12 mouse cellular contexts compared by ENCODE assay signal in genomic region chr15:98997938-98998774, GRCm38 (mm10). TPM values are rescaled to one million over a fixed set of nuclear protein-coding genes. Genes with fewer than 3 reads are reported as not detected.
DNase-seq lines count a peak whose midpoint lies in the region; ATAC-seq and TF ChIP-seq lines count a peak whose summit lies in the region.
"Had no signal": no experiment of that assay in that cellular context is flagged by ENCODE, and none has a peak within 500 bp of the region (broad histone marks: within the 10 kb centered on the region; RNA-seq: fewer than 3 reads in every experiment).

No protein-coding gene starts in this region.

- no peak overlapping the region for H3K4me2 ChIP-seq in midbrain, postnatal 0 days (ENCODE audit: low read depth, low read length, poor library complexity, severe bottlenecking)
- H3K4me2 ChIP-seq in midbrain, embryonic 16.5 days (ENCODE audit: low read length) = no peak overlapping the region
- H3K4me2 ChIP-seq: midbrain, embryonic 12.5 days had no signal

- no peak overlapping the region for H3K4me3 ChIP-seq in gastrocnemius, adult 2 months
- no peak overlapping the region for H3K4me3 ChIP-seq in midbrain, postnatal 0 days (ENCODE audit: low read depth, low read length)
- H3K4me3 ChIP-seq in midbrain, embryonic 16.5 days (ENCODE audit: low read depth, low read length) = no peak overlapping the region
- no peak overlapping the region for H3K4me3 ChIP-seq in small intestine, adult 2 months (ENCODE audit: low read depth, low read length)
- H3K4me3 ChIP-seq: midbrain, embryonic 12.5 days had no signal

- no peaks in the 10 kb centered on the region for H3K9me3 ChIP-seq in midbrain, postnatal 0 days (ENCODE audit: low read length)
- no peaks in the 10 kb centered on the region for H3K9me3 ChIP-seq in midbrain, embryonic 16.5 days (replicated peaks; ENCODE audit: control insufficient read depth, low read length, poor library complexity, severe bottlenecking)
- H3K9me3 ChIP-seq: midbrain, embryonic 12.5 days had no signal

- intact Hi-C loops in gastrocnemius, adult 2 months (cut with DNase I) = no loop called here

- no peak for ATAC-seq in midbrain, postnatal 0 days (ENCODE audit: low FRiP score)
- no peak for ATAC-seq in midbrain, embryonic 16.5 days

- WGBS in midbrain, postnatal 0 days = 48% methylated on average over 13 of the region's 13 CpGs
- WGBS in midbrain, embryonic 16.5 days = 49% methylated on average over 13 of the region's 13 CpGs
- 24% methylated on average over 13 of the region's 13 CpGs for WGBS in small intestine, adult 2 months

- no peaks in the 10 kb centered on the region for H3K27me3 ChIP-seq in midbrain, postnatal 0 days (ENCODE audit: insufficient read depth, low read length)
- no peaks in the 10 kb centered on the region; the same call in 1 of the 2 replicates for H3K27me3 ChIP-seq in midbrain, embryonic 16.5 days (ENCODE audit: control insufficient read depth, insufficient read depth, low read depth, low read length)
- no peaks in the 10 kb centered on the region for H3K27me3 ChIP-seq in small intestine, adult 2 months (ENCODE audit: control insufficient read depth, insufficient read depth, low read length)

- H3K4me1 ChIP-seq in midbrain, postnatal 0 days (ENCODE audit: insufficient read depth, low read length) = no peaks in the 10 kb centered on the region
- H3K4me1 ChIP-seq in midbrain, embryonic 16.5 days (ENCODE audit: control insufficient read depth, insufficient read depth, low read length) = peaks cover 13% of the 10 kb centered on the region
- peaks cover 11% of the 10 kb centered on the region; the same call in 1 of the 2 replicates for H3K4me1 ChIP-seq in small intestine, adult 2 months (ENCODE audit: control insufficient read depth, insufficient read depth, insufficient read length, low read length)

- no peaks in the 10 kb centered on the region for H3K36me3 ChIP-seq in midbrain, postnatal 0 days (ENCODE audit: insufficient read depth, low read length)
- no peaks in the 10 kb centered on the region for H3K36me3 ChIP-seq in midbrain, embryonic 16.5 days (ENCODE audit: control insufficient read depth, insufficient read depth, low read length)
- H3K36me3 ChIP-seq in small intestine, adult 2 months (ENCODE audit: control insufficient read depth, insufficient read depth, low read length) = no peaks in the 10 kb centered on the region
- H3K36me3 ChIP-seq: midbrain, embryonic 12.5 days had no signal

- H3K9ac ChIP-seq in midbrain, postnatal 0 days (replicated peaks; ENCODE audit: low read length, poor library complexity, severe bottlenecking) = no peak overlapping the region
- H3K9ac ChIP-seq in midbrain, embryonic 16.5 days (ENCODE audit: low read depth, low read length) = no peak overlapping the region
- H3K9ac ChIP-seq: midbrain, embryonic 12.5 days had no signal

- peak overlapping the region; percentile 51 for H3K27ac ChIP-seq in gastrocnemius, adult 2 months
- no peak overlapping the region for H3K27ac ChIP-seq in midbrain, postnatal 0 days (ENCODE audit: low read depth, low read length)
- H3K27ac ChIP-seq in midbrain, embryonic 16.5 days (ENCODE audit: low read length) = no peak overlapping the region
- peak overlapping the region; percentile 55 for H3K27ac ChIP-seq in small intestine, adult 2 months (ENCODE audit: insufficient read depth, low read depth, low read length)
- H3K27ac ChIP-seq: midbrain, embryonic 12.5 days had no signal

- no peak for DNase-seq in gastrocnemius, adult 2 months
- DNase-seq in gastrocnemius, postnatal 25 days = no peak
- DNase-seq in midbrain, postnatal 0 days (ENCODE audit: low spot score) = peak; percentile 6
- DNase-seq in heart, postnatal 4 days = peak; percentile 43
- DNase-seq in frontal cortex, postnatal 36 days (ENCODE audit: low spot score in 2 of 2) = no peak
- no peak for DNase-seq in right cerebral cortex, postnatal 4 days
- DNase-seq: kidney, postnatal 14 days had no signal

- TF ChIP-seq CTCF in gastrocnemius, adult 2 months (IDR thresholded peaks at IDR 0.05) = no peak
- no peak for TF ChIP-seq CTCF in midbrain, postnatal 0 days (IDR thresholded peaks at IDR 0.05)
- no peak for TF ChIP-seq CTCF in small intestine, adult 2 months (IDR thresholded peaks at IDR 0.05; ENCODE audit: extremely low read depth, insufficient read length, insufficient replicate concordance, low read depth, low read length)

- no peak for TF ChIP-seq POLR2A in small intestine, adult 2 months (IDR thresholded peaks at IDR 0.05; ENCODE audit: low read depth, low read length)

RNA-seq across cellular contexts. Expression of gene Tuba1c, which starts 31.5 kb away (rescaled TPM):
- total RNA-seq in gastrocnemius, adult 2 months (2021) = 1 to 10 TPM; 7.1 to 7.7 TPM
- total RNA-seq in gastrocnemius, postnatal 25 days (2021) = 10 to 100 TPM in 1 of 2 experiments, 1 to 10 TPM in 1; 7.1 to 10.7 TPM
- total RNA-seq in midbrain, postnatal 0 days (2014; rRNA removed) = 18.2 and 22.6 TPM in 2 replicates
- polyA plus RNA-seq in midbrain, postnatal 0 days (2015; fragmentation: Nextera tagmentation; extraction: Ambion mirVana) = 9.6 and 9.9 TPM in 2 replicates
- polyA plus RNA-seq in midbrain, embryonic 16.5 days (2015; fragmentation: Nextera tagmentation; extraction: Ambion mirVana) = 11.6 and 12.5 TPM in 2 replicates
- total RNA-seq in heart, postnatal 4 days (2021) = 100 to 1,000 TPM; 200 to 203 TPM
- polyA plus RNA-seq in small intestine, adult 2 months (2012; rRNA removed) = 252 and 382 TPM in 2 replicates

RNA-seq across cellular contexts. Expression of gene Tuba1a, which starts 44.7 kb away (rescaled TPM):
- 10 to 100 TPM; 17.1 to 43.2 TPM for total RNA-seq in gastrocnemius, adult 2 months (2021)
- total RNA-seq in gastrocnemius, postnatal 25 days (2021) = 10 to 100 TPM; 43.5 to 52.6 TPM
- total RNA-seq in midbrain, postnatal 0 days (2014; rRNA removed) = 17,447 and 20,461 TPM in 2 replicates
- polyA plus RNA-seq in midbrain, postnatal 0 days (2015; fragmentation: Nextera tagmentation; extraction: Ambion mirVana) = 15,641 and 16,823 TPM in 2 replicates
- 17,735 and 17,910 TPM in 2 replicates for polyA plus RNA-seq in midbrain, embryonic 16.5 days (2015; fragmentation: Nextera tagmentation; extraction: Ambion mirVana)
- total RNA-seq in heart, postnatal 4 days (2021) = 100 to 1,000 TPM; 435 TPM
- polyA plus RNA-seq in small intestine, adult 2 months (2012; rRNA removed) = 99.6 and 116 TPM in 2 replicates

RNA-seq across cellular contexts. Expression of gene Gm49450, which starts 44.8 kb away (rescaled TPM):
- total RNA-seq in gastrocnemius, adult 2 months (2021) = not detected
- total RNA-seq in gastrocnemius, postnatal 25 days (2021) = not detected
- 1,797 and 2,945 TPM in 2 replicates for total RNA-seq in midbrain, postnatal 0 days (2014; rRNA removed)
- not detected in 2 replicates for polyA plus RNA-seq in midbrain, postnatal 0 days (2015; fragmentation: Nextera tagmentation; extraction: Ambion mirVana)
- not detected in 2 replicates for polyA plus RNA-seq in midbrain, embryonic 16.5 days (2015; fragmentation: Nextera tagmentation; extraction: Ambion mirVana)
- not detected for total RNA-seq in heart, postnatal 4 days (2021)
- 1.2 and 23.9 TPM in 2 replicates for polyA plus RNA-seq in small intestine, adult 2 months (2012; rRNA removed)
- total RNA-seq: left cerebral cortex, postnatal 36 days had no signal
- polyA plus RNA-seq: midbrain, embryonic 12.5 days had no signal

RNA-seq across cellular contexts. Expression of gene Prph, which starts 56.8 kb away (rescaled TPM):
- 1 to 10 TPM in 1 of 2 experiments, under 1 TPM in 1; 0.31 to 1.2 TPM for total RNA-seq in gastrocnemius, adult 2 months (2021)
- total RNA-seq in gastrocnemius, postnatal 25 days (2021) = 1 to 10 TPM in 1 of 2 experiments, under 1 TPM in 1; 0.75 to 1.4 TPM
- total RNA-seq in midbrain, postnatal 0 days (2014; rRNA removed) = 9.8 and 11.2 TPM in 2 replicates
- polyA plus RNA-seq in midbrain, postnatal 0 days (2015; fragmentation: Nextera tagmentation; extraction: Ambion mirVana) = 8.0 and 9.1 TPM in 2 replicates
- polyA plus RNA-seq in midbrain, embryonic 16.5 days (2015; fragmentation: Nextera tagmentation; extraction: Ambion mirVana) = 5.1 and 7.1 TPM in 2 replicates
- 1 to 10 TPM in 1 of 2 experiments, under 1 TPM in 1; 0.60 to 1.3 TPM for total RNA-seq in heart, postnatal 4 days (2021)
- 4.6 and 4.8 TPM in 2 replicates for polyA plus RNA-seq in small intestine, adult 2 months (2012; rRNA removed)
- total RNA-seq: common myeloid progenitor, adult 5-6 weeks had no signal

Comparison
In these comparisons a context has a peak if more than half of its experiments do, and no peak if none do; other contexts are left out.
1. DNase-seq: peak in midbrain, postnatal 0 days (single experiment) and heart, postnatal 4 days (single experiment); none in gastrocnemius, adult 2 months (single experiment), gastrocnemius, postnatal 25 days (single experiment), frontal cortex, postnatal 36 days (0 of 2) and right cerebral cortex, postnatal 4 days (single experiment).
2. H3K27ac ChIP-seq: peak in gastrocnemius, adult 2 months (single experiment) and small intestine, adult 2 months (single experiment); none in midbrain, postnatal 0 days (single experiment) and midbrain, embryonic 16.5 days (single experiment).
3. RNA of gene Tuba1a, which starts 44.7 kb away (total RNA-seq): 17,447 to 20,461 TPM in midbrain, postnatal 0 days; 435 TPM in heart, postnatal 4 days, 43.5 to 52.6 TPM in gastrocnemius, postnatal 25 days and 17.1 to 43.2 TPM in gastrocnemius, adult 2 months; every median in the first group is over 10 times any median in the second.
4. RNA of gene Gm49450, which starts 44.8 kb away (total RNA-seq): 1,797 to 2,945 TPM in midbrain, postnatal 0 days; not detected in gastrocnemius, adult 2 months, not detected in gastrocnemius, postnatal 25 days and not detected in heart, postnatal 4 days; every median in the first group is over 1,000 times any median in the second.